Mouse (Mus musculus) midbrain, embryonic 14.5 days (tissue): ENCODE data around the gene Rpl3l. TPM values are rescaled to one million over a fixed set of nuclear protein-coding genes. Genes with fewer than 3 reads are reported as not detected.
A peak's percentile ranks its signal among the peaks of the same experiment; 100 is the strongest.

Source experiments
- ATAC-seq: fragments of 200-750 bp; cut with Nextera tagmentation; 2 replicates; pipeline ENCODE4 v1.8.0; 2017; ENCODE audit warnings: moderate number of reproducible peaks, moderate library complexity; ENCODE audit not compliant: low FRiP score, low TSS enrichment
- DNase-seq: peaks from one replicate; pipeline ENCODE4 v3.0.0-alpha.2; 2015
- H3K27ac ChIP-seq: fragments of 300-500 bp; sonication (generic); replicated peaks from 2 replicates; pipeline ENCODE4 v1.5.1; 2014; ENCODE audit warnings: mild to moderate bottlenecking, low read depth, low read length, moderate library complexity
- H3K27me3 ChIP-seq: fragments of 300-500 bp; sonication (generic); 2 replicates; pipeline ENCODE4 v1.6.1; 2014; ENCODE audit warnings: low read length, control low read depth, mixed read lengths; ENCODE audit not compliant: control insufficient read depth, insufficient read depth
- H3K36me3 ChIP-seq: fragments of 300-500 bp; sonication (generic); 2 replicates; pipeline ENCODE4 v1.6.1; 2014; ENCODE audit warnings: low read length, control low read depth; ENCODE audit not compliant: control insufficient read depth, insufficient read depth
- H3K4me1 ChIP-seq: fragments of 300-500 bp; sonication (generic); 2 replicates; pipeline ENCODE4 v1.6.1; 2014; ENCODE audit warnings: mild to moderate bottlenecking, antibody characterized with exemption, low read length, control low read depth; ENCODE audit not compliant: control insufficient read depth, insufficient read depth
- H3K4me2 ChIP-seq: fragments of 300-500 bp; sonication (generic); 2 replicates; pipeline ENCODE4 v1.6.1; 2014; ENCODE audit warnings: mild to moderate bottlenecking, low read length, moderate library complexity
- H3K4me3 ChIP-seq: fragments of 300-500 bp; sonication (generic); replicated peaks from 2 replicates; pipeline ENCODE4 v1.5.1; 2014; ENCODE audit warnings: low read depth, low read length
- H3K9ac ChIP-seq: fragments of 300-500 bp; sonication (generic); replicated peaks from 2 replicates; pipeline ENCODE4 v1.6.1; 2014; ENCODE audit warnings: mild to moderate bottlenecking, low read length, moderate library complexity
- H3K9me3 ChIP-seq: fragments of 300-500 bp; sonication (generic); 2 replicates; pipeline ENCODE4 v1.6.1; 2016; ENCODE audit warnings: low read length, control low read depth, mixed read lengths; ENCODE audit not compliant: control insufficient read depth
- WGBS: fragments of 180-500 bp; shearing (Covaris S2); extraction: QIAGEN DNeasy Blood & Tissue Kit; methylation state at CpG from one replicate; pipeline ENCODE4 v1.1.7; 2014; 5-methylcytosine and 5-hydroxymethylcytosine counted together
- polyA plus RNA-seq: library from polyadenylated mRNA; unstranded; fragments of >200 nt; fragmentation: Nextera tagmentation; extraction: Ambion mirVana; gene quantifications from 2 replicates; pipeline ENCODE4 v1.2.1, GENCODE M21; 2014

Gene Rpl3l
- not detected in 2 replicates for polyA plus RNA-seq

- peaks cover under 1% of the 10 kb centered on the region; the same call in 1 of the 2 replicates for H3K36me3 ChIP-seq
- 75% methylated on average over 2 of the region's 2 CpGs for WGBS
- H3K4me1 ChIP-seq: peaks cover 9% of the 10 kb centered on the region
- ATAC-seq (no peak), DNase-seq (no peak)
- H3K9me3 ChIP-seq: no peaks in the 10 kb centered on the region
- no peak within 1 kb of the TSS for H3K9ac ChIP-seq
- no peak within 1 kb of the TSS for H3K27ac ChIP-seq
- no peaks in the 10 kb centered on the region for H3K27me3 ChIP-seq
- H3K4me2 ChIP-seq: no peak within 1 kb of the TSS
- no peak within 1 kb of the TSS for H3K4me3 ChIP-seq
Observed at GRCm38 (mm10) chr17:24727618-24728017, at the start of gene Rpl3l. TSS of gene Rpl3l (plus strand) at chr17:24727820.

GRCm38 (mm10) chr17:24686514-24686913 lies 41.1 kb upstream of the Rpl3l start:
- DNase-seq: no peak
- no peaks in the 10 kb centered on the region for H3K9me3 ChIP-seq
- no peak overlapping the region for H3K4me3 ChIP-seq
- H3K4me2 ChIP-seq: no peak overlapping the region
- H3K4me1 ChIP-seq: peaks cover 29% of the 10 kb centered on the region
- WGBS: 31% methylated on average over 16 of the region's 16 CpGs
- peaks cover 6% of the 10 kb centered on the region for H3K36me3 ChIP-seq
- H3K27ac ChIP-seq: no peak overlapping the region
- H3K9ac ChIP-seq: no peak overlapping the region
- no peak for ATAC-seq
- H3K27me3 ChIP-seq: peaks cover 24% of the 10 kb centered on the region; the same call in 1 of the 2 replicates

- no peaks in the 10 kb centered on the region for H3K9me3 ChIP-seq
- peak; percentile 45 for DNase-seq
- 1% methylated on average over 25 of the region's 25 CpGs for WGBS
Observed at GRCm38 (mm10) chr17:24687146-24687595, 40.4 kb upstream of the Rpl3l start.

GRCm38 (mm10) chr17:24687599-24687998 lies 40.0 kb upstream of the Rpl3l start:
- 20% methylated on average over 23 of the region's 23 CpGs for WGBS

More at GRCm38 (mm10) chr17:24687146-24687595, 40.4 kb upstream of the Rpl3l start:
- no peak for ATAC-seq
- Histone ChIP-seq H3K9ac (peak overlapping the region; percentile 31; the same call in 1 of the 2 replicates), H3K4me2 (peak overlapping the region; percentile 75), H3K27me3 (peaks cover 24% of the 10 kb centered on the region; the same call in 1 of the 2 replicates), H3K36me3 (peaks cover 2% of the 10 kb centered on the region), H3K27ac (no peak overlapping the region), H3K4me3 (peak overlapping the region; percentile 28), H3K4me1 (peaks cover 29% of the 10 kb centered on the region)

GRCm38 (mm10) chr17:24689251-24690081 lies 38.2 kb upstream of the Rpl3l start, which contains the start of gene Syngr3:
TSS of gene Syngr3 (minus strand) at chr17:24689955.
- peak; percentile 66 for ATAC-seq
- peak within 1 kb of the TSS; percentile 75 for H3K4me2 ChIP-seq
- WGBS: under 1% methylated on average over 50 of the region's 55 CpGs
- peaks cover 29% of the 10 kb centered on the region for H3K4me1 ChIP-seq
- DNase-seq: peak; percentile 80
- peaks cover 14% of the 10 kb centered on the region for H3K36me3 ChIP-seq
- H3K27ac ChIP-seq: peak within 1 kb of the TSS; percentile 91
- H3K9ac ChIP-seq: peak within 1 kb of the TSS; percentile 93
- peak within 1 kb of the TSS; percentile 73 for H3K4me3 ChIP-seq
- H3K27me3 ChIP-seq: peaks cover 24% of the 10 kb centered on the region; the same call in 1 of the 2 replicates
- no peaks in the 10 kb centered on the region for H3K9me3 ChIP-seq

More at GRCm38 (mm10) chr17:24687599-24687998, 40.0 kb upstream of the Rpl3l start:
- ATAC-seq: no peak
- Histone ChIP-seq H3K36me3 (peaks cover 6% of the 10 kb centered on the region), H3K4me2 (peak overlapping the region; percentile 75), H3K9ac (peak overlapping the region; percentile 31; the same call in 1 of the 2 replicates), H3K27ac (no peak overlapping the region), H3K4me1 (peaks cover 29% of the 10 kb centered on the region), H3K27me3 (peaks cover 24% of the 10 kb centered on the region; the same call in 1 of the 2 replicates), H3K4me3 (peak overlapping the region; percentile 28), H3K9me3 (no peaks in the 10 kb centered on the region)
- no peak for DNase-seq

- WGBS: 94% methylated on average over 5 of the region's 5 CpGs
Observed at GRCm38 (mm10) chr17:24692385-24692784, 35.2 kb upstream of the Rpl3l start.

GRCm38 (mm10) chr17:24695326-24696010 lies 32.2 kb upstream of the Rpl3l start:
- peak overlapping the region; percentile 92 for H3K27ac ChIP-seq
- peaks cover 29% of the 10 kb centered on the region for H3K36me3 ChIP-seq
- peak overlapping the region; percentile 77 for H3K4me2 ChIP-seq
- 7% methylated on average over 51 of the region's 51 CpGs for WGBS
- H3K9me3 ChIP-seq: no peaks in the 10 kb centered on the region
- no peak for DNase-seq
- H3K27me3 ChIP-seq: peaks cover 4% of the 10 kb centered on the region; the same call in 1 of the 2 replicates
- peak overlapping the region; percentile 73 for H3K4me3 ChIP-seq
- H3K4me1 ChIP-seq: peaks cover 21% of the 10 kb centered on the region
- peak overlapping the region; percentile 76 for H3K9ac ChIP-seq
- peak; percentile 38 for ATAC-seq

More at GRCm38 (mm10) chr17:24692385-24692784, 35.2 kb upstream of the Rpl3l start:
- Histone ChIP-seq H3K4me1 (peaks cover 40% of the 10 kb centered on the region), H3K27me3 (peaks cover 21% of the 10 kb centered on the region; the same call in 1 of the 2 replicates), H3K4me2 (no peak overlapping the region), H3K36me3 (peaks cover 14% of the 10 kb centered on the region), H3K9ac (no peak overlapping the region), H3K4me3 (no peak overlapping the region), H3K27ac (no peak overlapping the region), H3K9me3 (no peaks in the 10 kb centered on the region)
- ATAC-seq (no peak), DNase-seq (no peak)

- Histone ChIP-seq H3K4me3 (peak within 1 kb of the TSS; percentile 73), H3K27ac (peak within 1 kb of the TSS; percentile 92), H3K4me2 (peak within 1 kb of the TSS; percentile 77), H3K27me3 (no peaks in the 10 kb centered on the region), H3K9ac (peak within 1 kb of the TSS; percentile 76), H3K4me1 (peaks cover 14% of the 10 kb centered on the region; the same call in 1 of the 2 replicates), H3K36me3 (peaks cover 36% of the 10 kb centered on the region), H3K9me3 (no peaks in the 10 kb centered on the region)
- DNase-seq: peak; percentile 94
- peak; percentile 93 for ATAC-seq
- WGBS: under 1% methylated on average over 75 of the region's 76 CpGs
Observed at GRCm38 (mm10) chr17:24696011-24696697, 31.5 kb upstream of the Rpl3l start, which contains the start of the genes Gfer and Noxo1. TSS of gene Gfer (minus strand) at chr17:24696156. TSS of gene Noxo1 (plus strand) at chr17:24696234.
